Mouse (Mus musculus) lung, postnatal 14 days (tissue): ENCODE results near the gene Gm10318.
A peak's percentile ranks its signal among the peaks of the same experiment; 100 is the strongest.

Experiments
- DNase-seq: peaks from one replicate; pipeline ENCODE4 v3.0.0; 2021

Gm10318 gene

DNA sequence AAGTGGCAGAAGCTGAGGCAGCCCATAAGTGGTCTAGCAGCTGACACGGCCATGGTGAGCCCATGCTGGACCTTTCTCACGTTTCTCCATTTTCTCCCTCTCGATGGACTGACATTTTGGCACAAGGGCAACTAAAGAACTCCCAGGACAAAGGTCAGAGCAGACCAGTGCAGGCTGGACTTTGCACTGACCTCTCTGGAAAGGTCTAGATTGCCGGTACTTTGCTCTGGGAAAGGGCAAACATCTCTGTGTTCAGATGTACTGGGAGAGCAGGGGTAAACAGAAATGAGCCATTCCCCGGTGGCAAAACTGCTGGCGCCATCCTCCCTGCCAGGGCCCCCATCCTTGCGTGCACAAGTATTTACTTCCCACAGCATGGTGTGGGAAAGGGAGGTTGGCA is 47.5 kb downstream of the Gm10318 start:
- DNase-seq: no peak

DNA sequence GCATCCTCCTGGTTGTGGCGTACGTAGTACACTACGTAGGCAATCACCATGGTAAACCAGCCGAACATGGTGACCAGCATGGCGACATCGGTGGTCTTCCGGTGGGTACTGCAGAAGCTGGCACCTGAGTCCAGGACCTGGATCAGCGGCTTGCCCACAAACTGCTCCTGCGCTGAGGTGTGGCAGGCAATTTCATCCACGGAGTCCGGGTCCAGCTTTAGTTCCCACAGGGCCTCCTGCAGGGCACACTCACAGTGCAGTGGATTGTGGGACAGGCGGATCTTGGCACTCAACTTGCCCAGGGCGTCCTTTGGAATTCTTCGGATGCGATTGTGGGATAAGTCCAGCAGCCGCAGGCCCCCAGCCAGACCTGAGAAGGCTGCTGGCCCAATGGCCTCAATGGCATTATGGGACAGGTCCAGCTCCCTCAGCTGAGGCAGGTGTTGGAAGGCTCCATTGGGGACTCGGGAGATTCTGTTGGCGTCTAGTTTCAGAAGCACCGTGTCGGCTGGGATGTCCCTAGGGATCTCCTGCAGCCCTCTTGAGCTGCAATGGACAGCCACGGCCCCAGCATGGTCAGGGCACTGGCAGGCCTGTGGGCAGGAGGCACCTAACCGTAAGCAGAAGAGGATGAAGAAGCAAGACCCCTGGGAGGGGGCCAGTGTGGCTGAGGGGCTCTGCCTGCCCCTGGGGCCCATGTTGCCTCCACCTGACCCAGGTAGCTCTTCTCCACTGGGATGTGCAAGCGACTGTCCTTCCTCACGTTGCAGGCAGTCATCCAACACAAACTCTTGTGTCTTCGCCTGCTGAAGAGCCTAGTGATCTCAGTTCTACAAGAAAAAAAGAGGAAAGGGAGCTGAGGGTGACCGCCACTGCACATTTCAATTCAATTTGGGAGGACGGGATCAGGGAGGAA is 48.5 kb downstream of the Gm10318 start:
- no peak for DNase-seq

DNA sequence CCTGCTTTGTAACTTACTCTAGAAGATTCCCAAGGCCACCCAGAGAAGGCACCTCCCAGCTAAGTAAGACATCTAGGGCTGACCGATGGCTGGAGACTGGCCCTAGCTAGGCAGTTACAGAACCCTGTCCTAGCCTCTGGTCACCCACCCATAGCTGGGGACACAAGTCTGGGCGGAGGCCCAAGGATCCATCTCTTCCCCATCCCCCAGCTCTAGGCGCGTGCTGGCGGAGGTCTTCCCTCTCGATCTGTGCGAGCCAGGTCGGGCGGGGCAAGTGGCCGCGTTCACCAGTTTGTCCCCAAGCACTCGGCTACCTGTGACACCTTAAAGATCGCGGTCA is 49.2 kb downstream of the Gm10318 start:
- peak; percentile 16 for DNase-seq

DNA sequence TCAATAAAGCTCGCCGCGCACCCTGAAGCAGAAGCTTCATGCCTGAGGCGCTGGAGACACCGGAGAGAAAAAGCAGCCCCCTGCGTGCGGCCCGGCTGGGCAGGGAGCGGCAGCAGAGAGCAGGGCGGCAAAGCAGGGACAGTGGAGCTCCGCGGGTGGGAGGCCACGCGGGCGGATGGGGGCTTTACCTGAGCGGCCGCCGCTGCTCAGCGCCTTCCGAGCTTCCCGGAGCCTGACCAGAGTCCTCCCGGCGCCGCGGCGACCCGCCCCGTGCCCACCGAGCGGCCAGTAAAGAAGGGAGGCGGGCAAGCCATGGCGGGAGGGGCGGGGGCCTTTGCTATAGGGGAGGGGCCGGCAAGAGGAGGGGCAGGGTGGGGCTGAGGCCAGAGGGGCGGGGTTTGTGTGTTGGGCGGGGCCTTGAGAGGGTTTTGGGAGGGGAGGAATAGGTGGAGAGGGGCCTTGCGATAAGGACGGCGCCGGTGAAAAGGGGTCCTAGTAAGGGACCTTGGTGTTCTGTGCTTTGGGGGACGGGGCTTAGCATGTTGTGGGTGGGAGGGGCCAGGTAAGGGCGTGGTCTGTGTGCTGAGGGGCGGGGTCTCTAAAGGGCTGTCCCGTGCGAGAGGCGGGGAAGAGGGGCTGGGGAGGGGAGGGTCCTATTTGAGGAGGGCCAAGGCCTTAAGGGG is 49.7 kb downstream of the Gm10318 start, which contains the start of gene Lrrc3:
Gene Lrrc3, minus strand, starts transcription at position 326 of the 683 bp plus-strand sequence.
- peak; percentile 49 for DNase-seq

DNA sequence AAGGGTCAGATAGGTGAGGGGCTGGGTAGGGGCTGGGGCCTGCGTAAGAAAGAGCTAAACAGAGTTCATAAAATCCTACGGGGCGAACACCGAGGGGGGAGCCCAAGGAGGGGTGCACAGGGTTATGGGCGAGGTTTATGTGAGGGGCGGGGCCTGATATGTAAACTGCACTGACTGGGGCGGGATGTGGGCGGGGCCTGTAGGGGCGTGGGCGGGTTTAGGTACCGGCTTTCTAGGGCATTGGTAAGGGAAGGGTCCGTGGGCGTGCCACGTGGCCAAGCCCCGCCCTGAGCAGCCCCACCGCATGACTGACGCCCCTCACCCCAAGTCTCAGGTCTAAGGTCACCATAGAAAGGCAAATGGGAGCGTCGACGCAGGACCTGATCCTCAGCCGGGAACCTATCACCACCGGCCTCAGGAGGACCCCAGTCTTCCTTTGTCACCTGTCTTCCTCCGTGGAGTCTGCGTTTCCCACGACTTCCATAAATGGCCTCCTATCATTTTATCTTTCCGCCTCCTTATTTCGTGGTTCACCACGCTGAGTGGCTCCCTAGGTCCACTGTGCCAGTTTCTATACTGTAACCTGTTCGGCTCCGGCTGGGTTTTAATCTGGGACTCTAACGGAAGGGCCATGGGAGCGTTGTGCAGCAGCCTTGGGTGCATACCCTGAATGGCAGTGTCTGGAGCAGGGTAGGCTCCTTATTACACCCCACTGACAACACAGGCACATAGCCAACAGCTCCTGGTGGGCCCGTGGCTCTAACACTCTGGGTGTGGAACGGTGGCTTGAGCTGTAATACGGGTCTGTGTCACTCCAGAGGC is 50.4 kb downstream of the Gm10318 start:
- peak; percentile 25 for DNase-seq
